Mouse (Mus musculus) cortical plate, adult 2 months (tissue): ENCODE measurements around the gene Ttf2. TPM values are rescaled to one million over a fixed set of nuclear protein-coding genes. Genes with fewer than 3 reads are reported as not detected.

Experiments used
- H3K27ac ChIP-seq: fragments of 200-500 bp; 2 replicates; pipeline ENCODE4 v1.5.1; 2012; ENCODE audit warnings: low read length, control low read depth, inconsistent platforms; ENCODE audit not compliant: insufficient read depth
- H3K4me1 ChIP-seq: fragments of 200-500 bp; 2 replicates; pipeline ENCODE4 v1.6.1; 2011; ENCODE audit warnings: low read length; ENCODE audit not compliant: control insufficient read depth, insufficient read depth
- H3K4me3 ChIP-seq: fragments of 200-500 bp; 2 replicates; pipeline ENCODE4 v1.5.1; 2011; ENCODE audit warnings: mild to moderate bottlenecking, low read length, control low read depth; ENCODE audit not compliant: insufficient read depth
- CTCF ChIP-seq: fragments of 200-500 bp; IDR thresholded peaks from 2 replicates; pipeline ENCODE4 v1.5.1; 2011; ENCODE audit warnings: mild to moderate bottlenecking, control low read depth, low read length; ENCODE audit not compliant: insufficient read depth; ENCODE audit errors: extremely low read depth
- POLR2A ChIP-seq: fragments of 200-500 bp; IDR thresholded peaks from 2 replicates; pipeline ENCODE4 v1.6.1; 2011; ENCODE audit warnings: mild to moderate bottlenecking, low read length, control low read depth; ENCODE audit not compliant: insufficient read depth; ENCODE audit errors: extremely low read depth
- polyA plus RNA-seq: library from polyadenylated mRNA; depleted of rRNA; stranded (reverse); fragments of >200 nt; gene quantifications from 2 replicates; pipeline ENCODE4 v1.2.3, GENCODE M21; 2012

The Ttf2 gene
- polyA plus RNA-seq, 1 experiment, result 1.2 TPM

GRCm38 (mm10) chr3:100989417-100989816 is 20.0 kb upstream of the Ttf2 start:
- TF ChIP-seq POLR2A, result no peak
- no peak for TF ChIP-seq CTCF
- no peak overlapping the region for H3K27ac ChIP-seq
- H3K4me1 ChIP-seq, result no peaks in the 10 kb centered on the region
- H3K4me3 ChIP-seq, result no peak overlapping the region

GRCm38 (mm10) chr3:100979290-100979689 is 9.8 kb upstream of the Ttf2 start:
- Histone ChIP-seq H3K4me3 (no peak overlapping the region), H3K27ac (no peak overlapping the region), H3K4me1 (no peaks in the 10 kb centered on the region)
- TF ChIP-seq CTCF (no peak), POLR2A (no peak)

GRCm38 (mm10) chr3:100973906-100974305 is 4.4 kb upstream of the Ttf2 start:
- H3K4me3 ChIP-seq, result no peak overlapping the region
- no peaks in the 10 kb centered on the region for H3K4me1 ChIP-seq
- no peak overlapping the region for H3K27ac ChIP-seq
- no peak for TF ChIP-seq POLR2A
- peak; percentile 21; the same call in 1 of the 2 replicates for TF ChIP-seq CTCF

- no peak overlapping the region for H3K27ac ChIP-seq
- peak; percentile 84 for TF ChIP-seq CTCF
- no peak for TF ChIP-seq POLR2A
- H3K4me3 ChIP-seq, result no peak overlapping the region
- H3K4me1 ChIP-seq, result no peaks in the 10 kb centered on the region
These were observed 5.5 kb downstream of the Ttf2 start for GRCm38 (mm10) chr3:100963849-100964542.

GRCm38 (mm10) chr3:100961501-100961900 is 8.0 kb downstream of the Ttf2 start:
- TF ChIP-seq POLR2A, result no peak

GRCm38 (mm10) chr3:100961007-100961406 is 8.5 kb downstream of the Ttf2 start:
- no peak overlapping the region for H3K27ac ChIP-seq
- H3K4me3 ChIP-seq, result no peak overlapping the region
- H3K4me1 ChIP-seq, result no peaks in the 10 kb centered on the region
- TF ChIP-seq POLR2A, result no peak
- TF ChIP-seq CTCF, result no peak

More at GRCm38 (mm10) chr3:100961501-100961900, 8.0 kb downstream of the Ttf2 start:
- Histone ChIP-seq H3K4me3 (no peak overlapping the region), H3K27ac (no peak overlapping the region), H3K4me1 (no peaks in the 10 kb centered on the region)

GRCm38 (mm10) chr3:100954616-100955015 is 14.8 kb downstream of the Ttf2 start:
- Histone ChIP-seq H3K4me1 (no peaks in the 10 kb centered on the region), H3K27ac (no peak overlapping the region), H3K4me3 (no peak overlapping the region)
- TF ChIP-seq CTCF, result no peak
- no peak for TF ChIP-seq POLR2A

- TF ChIP-seq POLR2A (no peak), CTCF (no peak)
- no peak overlapping the region for H3K4me3 ChIP-seq
- H3K27ac ChIP-seq, result no peak overlapping the region
- H3K4me1 ChIP-seq, result no peaks in the 10 kb centered on the region
These were observed 17.9 kb downstream of the Ttf2 start for GRCm38 (mm10) chr3:100951531-100951930.

GRCm38 (mm10) chr3:100947286-100947685 is 22.2 kb downstream of the Ttf2 start:
- TF ChIP-seq POLR2A (no peak), CTCF (no peak)
- Histone ChIP-seq H3K27ac (no peak overlapping the region), H3K4me1 (no peaks in the 10 kb centered on the region), H3K4me3 (no peak overlapping the region)

- H3K27ac ChIP-seq, result no peak overlapping the region
- H3K4me3 ChIP-seq, result no peak overlapping the region
- H3K4me1 ChIP-seq, result no peaks in the 10 kb centered on the region
- TF ChIP-seq POLR2A, result no peak
- TF ChIP-seq CTCF, result no peak
These were observed 28.9 kb downstream of the Ttf2 start for GRCm38 (mm10) chr3:100940496-100941037.

GRCm38 (mm10) chr3:100938211-100938610 is 31.3 kb downstream of the Ttf2 start:
- Histone ChIP-seq H3K4me1 (no peaks in the 10 kb centered on the region), H3K4me3 (no peak overlapping the region), H3K27ac (no peak overlapping the region)
- no peak for TF ChIP-seq CTCF
- no peak for TF ChIP-seq POLR2A

GRCm38 (mm10) chr3:100936201-100936600 is 33.3 kb downstream of the Ttf2 start:
- Histone ChIP-seq H3K4me3 (no peak overlapping the region), H3K4me1 (no peaks in the 10 kb centered on the region), H3K27ac (no peak overlapping the region)
- TF ChIP-seq CTCF, result no peak
- TF ChIP-seq POLR2A, result no peak
